Mouse (Mus musculus) heart, embryonic 14.5 days (tissue): ENCODE measurements at regions not wholly inside any gene's neighbourhood (a gene's known extent, or its start where the extent isn't known, plus 50 kb on each side); places are given as distances from the start of the nearest gene placed in this dataset.

ENCODE experiments used
- ATAC-seq: fragments of 200-750 bp; cut with Nextera tagmentation; 2 replicates; pipeline ENCODE4 v1.8.0; 2017; ENCODE audit warnings: low read depth, moderate TSS enrichment; ENCODE audit not compliant: insufficient number of reproducible peaks, insufficient read depth, low FRiP score
- H3K27ac ChIP-seq, 2 experiments: fragments of 200-500 bp in 1 of 2; fragments of 300-500 bp in 1 of 2; sonication (generic) in 1 of 2; replicated peaks in 1 of 2; 2 replicates each; pipeline ENCODE4 v1.5.1; 2012 to 2014; ENCODE audit warnings: low read depth in 2 of 2, low read length in 2 of 2, control low read depth in 1 of 2, mild to moderate bottlenecking in 1 of 2, mixed read lengths in 1 of 2; ENCODE audit not compliant: control insufficient read depth in 1 of 2, insufficient read depth in 1 of 2
- H3K27me3 ChIP-seq: fragments of 300-500 bp; sonication (generic); 2 replicates; pipeline ENCODE4 v1.6.1; 2014; ENCODE audit warnings: mild to moderate bottlenecking, low read length, control low read depth; ENCODE audit not compliant: control insufficient read depth, insufficient read depth
- H3K36me3 ChIP-seq: fragments of 300-500 bp; sonication (generic); 2 replicates; pipeline ENCODE4 v1.6.1; 2014; ENCODE audit warnings: mild to moderate bottlenecking, control low read depth, low read length, mixed read lengths; ENCODE audit not compliant: control insufficient read depth, insufficient read depth
- H3K4me1 ChIP-seq, 2 experiments: fragments of 200-500 bp in 1 of 2; fragments of 300-500 bp in 1 of 2; sonication (generic) in 1 of 2; 2 replicates each; pipeline ENCODE4 v1.6.1; 2012 to 2014; ENCODE audit warnings: low read length in 2 of 2, control low read depth in 1 of 2, mixed read lengths in 1 of 2; ENCODE audit not compliant: control insufficient read depth in 2 of 2, insufficient read depth in 2 of 2
- H3K4me2 ChIP-seq: fragments of 300-500 bp; sonication (generic); 2 replicates; pipeline ENCODE4 v1.6.1; 2014; ENCODE audit warnings: mild to moderate bottlenecking, low read length
- H3K4me3 ChIP-seq, 2 experiments: fragments of 200-500 bp in 1 of 2; fragments of 300-500 bp in 1 of 2; sonication (generic) in 1 of 2; 2 replicates each; pipeline ENCODE4 v1.5.1; 2012 to 2014; ENCODE audit warnings: low read length in 2 of 2, mild to moderate bottlenecking in 2 of 2, control low read depth in 1 of 2, low read depth in 1 of 2, moderate library complexity in 1 of 2; ENCODE audit not compliant: control insufficient read depth in 1 of 2, insufficient read depth in 1 of 2
- H3K9ac ChIP-seq: fragments of 300-500 bp; sonication (generic); 2 replicates; pipeline ENCODE4 v1.6.1; 2014; ENCODE audit warnings: mild to moderate bottlenecking, low read length
- H3K9me3 ChIP-seq: fragments of 300-500 bp; sonication (generic); 2 replicates; pipeline ENCODE4 v1.6.1; 2016; ENCODE audit warnings: low read length, control low read depth; ENCODE audit not compliant: control insufficient read depth
- WGBS: fragments of 180-500 bp; shearing (Covaris S2); extraction: QIAGEN DNeasy Blood & Tissue Kit; methylation state at CpG from one replicate; pipeline ENCODE4 v1.1.7; 2014; 5-methylcytosine and 5-hydroxymethylcytosine counted together

GRCm38 (mm10) chr13:60446926-60447325, 154.8 kb upstream of the Dapk1 start:
- no peaks in the 10 kb centered on the region for H3K4me1 ChIP-seq
- no peak for ATAC-seq
- WGBS, result 38% methylated on average over 5 of the region's 5 CpGs

GRCm38 (mm10) chr13:60450721-60451506, 150.8 kb upstream of the Dapk1 start:
- WGBS, result 84% methylated on average over 10 of the region's 10 CpGs
- Histone ChIP-seq H3K9me3 (no peaks in the 10 kb centered on the region), H3K4me3 (no peak overlapping the region), H3K9ac (no peak overlapping the region), H3K4me2 (no peak overlapping the region), H3K27ac (no peak overlapping the region), H3K27me3 (no peaks in the 10 kb centered on the region), H3K4me1 (peaks cover 5 to 8% of the 10 kb centered on the region in 2 experiments), H3K36me3 (no peaks in the 10 kb centered on the region)
- ATAC-seq, result no peak

More at GRCm38 (mm10) chr13:60446926-60447325, 154.8 kb upstream of the Dapk1 start:
- H3K27ac ChIP-seq, result no peak overlapping the region
- H3K9me3 ChIP-seq, result no peaks in the 10 kb centered on the region
- no peak overlapping the region for H3K4me2 ChIP-seq
- H3K27me3 ChIP-seq, result no peaks in the 10 kb centered on the region
- H3K4me3 ChIP-seq, result no peak overlapping the region
- no peaks in the 10 kb centered on the region for H3K36me3 ChIP-seq
- no peak overlapping the region for H3K9ac ChIP-seq

GRCm38 (mm10) chr13:60453821-60454483, 147.8 kb upstream of the Dapk1 start:
- Histone ChIP-seq H3K4me3 (no peak overlapping the region), H3K9ac (no peak overlapping the region), H3K4me1 (peaks cover 8 to 13% of the 10 kb centered on the region in 2 experiments), H3K27ac (no peak overlapping the region), H3K4me2 (no peak overlapping the region), H3K9me3 (no peaks in the 10 kb centered on the region), H3K36me3 (no peaks in the 10 kb centered on the region), H3K27me3 (no peaks in the 10 kb centered on the region)
- no peak for ATAC-seq
- 79% methylated on average over 9 of the region's 9 CpGs for WGBS

GRCm38 (mm10) chr13:60455033-60455619, 146.6 kb upstream of the Dapk1 start:
- Histone ChIP-seq H3K27me3 (no peaks in the 10 kb centered on the region), H3K9ac (no peak overlapping the region), H3K4me3 (0 out of 4 replicates have a peak overlapping the region, but pooled peaks of 1 of the 2 experiments have one; percentile 4), H3K9me3 (no peaks in the 10 kb centered on the region), H3K36me3 (no peaks in the 10 kb centered on the region), H3K4me2 (peak overlapping the region; percentile 39; the same call in 1 of the 2 replicates), H3K27ac (peak overlapping the region; percentile 51 to 60), H3K4me1 (peaks cover 8 to 13% of the 10 kb centered on the region in 2 experiments)
- WGBS, result 14% methylated on average over 15 of the region's 15 CpGs
- no peak for ATAC-seq

GRCm38 (mm10) chr13:60455863-60456551, 145.7 kb upstream of the Dapk1 start:
- Histone ChIP-seq H3K9ac (no peak overlapping the region), H3K36me3 (no peaks in the 10 kb centered on the region), H3K27ac (no peak overlapping the region), H3K9me3 (no peaks in the 10 kb centered on the region), H3K4me3 (no peak overlapping the region), H3K27me3 (no peaks in the 10 kb centered on the region), H3K4me1 (peaks cover 8 to 13% of the 10 kb centered on the region in 2 experiments), H3K4me2 (no peak overlapping the region)
- ATAC-seq, result no peak
- WGBS, result 69% methylated on average over 10 of the region's 10 CpGs

- no peaks in the 10 kb centered on the region for H3K36me3 ChIP-seq
- no peaks in the 10 kb centered on the region for H3K9me3 ChIP-seq
- no peak overlapping the region for H3K27ac ChIP-seq
- no peak overlapping the region for H3K4me2 ChIP-seq
- ATAC-seq, result no peak
- WGBS, result 69% methylated on average over 10 of the region's 10 CpGs
- no peaks in the 10 kb centered on the region for H3K27me3 ChIP-seq
- peaks cover 8 to 13% of the 10 kb centered on the region in 2 experiments for H3K4me1 ChIP-seq
- H3K4me3 ChIP-seq, result no peak overlapping the region
- no peak overlapping the region for H3K9ac ChIP-seq
Observed at GRCm38 (mm10) chr13:60457277-60457676, 144.5 kb upstream of the Dapk1 start.

- Histone ChIP-seq H3K9ac (no peak overlapping the region), H3K36me3 (no peaks in the 10 kb centered on the region), H3K4me1 (peaks cover 8 to 13% of the 10 kb centered on the region in 2 experiments), H3K27me3 (no peaks in the 10 kb centered on the region), H3K9me3 (no peaks in the 10 kb centered on the region), H3K4me2 (no peak overlapping the region), H3K27ac (no peak overlapping the region), H3K4me3 (no peak overlapping the region)
- WGBS, result 82% methylated on average over 5 of the region's 5 CpGs
- no peak for ATAC-seq
Observed at GRCm38 (mm10) chr13:60459002-60459401, 142.7 kb upstream of the Dapk1 start.
